Mouse (Mus musculus): ENCODE measurements around the gene Dnmt3a.

Dnmt3a gene

GRCm38 (mm10) chr12:3805852-3806251 is at the start of gene Dnmt3a:
Dnmt3a (plus strand) TSS chr12:3806007.
- DNase-seq, result no peak

GRCm38 (mm10) chr12:3756216-3756615 is 49.6 kb upstream of the Dnmt3a start:
- DNase-seq, result no peak

DNA sequence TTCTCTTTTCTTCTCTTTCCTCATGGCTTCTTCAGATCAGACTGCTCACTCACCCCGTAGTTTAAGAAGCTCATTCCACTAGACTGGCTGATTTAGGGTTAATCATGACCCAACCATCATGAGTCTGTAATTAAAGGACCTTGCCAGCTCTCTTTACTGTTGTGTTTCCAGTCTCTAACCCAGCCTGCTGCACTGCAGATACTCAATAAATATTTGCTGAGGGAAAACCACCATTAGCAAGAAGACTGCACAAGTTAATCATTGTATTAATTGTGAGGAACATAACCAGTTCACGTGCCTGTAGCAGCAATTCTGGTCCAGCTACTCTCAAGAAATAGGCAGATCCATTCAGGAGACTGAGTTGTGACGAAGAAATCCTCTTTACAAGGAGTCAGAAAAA is 47.7 kb upstream of the Dnmt3a start:
- no peak for DNase-seq

DNA sequence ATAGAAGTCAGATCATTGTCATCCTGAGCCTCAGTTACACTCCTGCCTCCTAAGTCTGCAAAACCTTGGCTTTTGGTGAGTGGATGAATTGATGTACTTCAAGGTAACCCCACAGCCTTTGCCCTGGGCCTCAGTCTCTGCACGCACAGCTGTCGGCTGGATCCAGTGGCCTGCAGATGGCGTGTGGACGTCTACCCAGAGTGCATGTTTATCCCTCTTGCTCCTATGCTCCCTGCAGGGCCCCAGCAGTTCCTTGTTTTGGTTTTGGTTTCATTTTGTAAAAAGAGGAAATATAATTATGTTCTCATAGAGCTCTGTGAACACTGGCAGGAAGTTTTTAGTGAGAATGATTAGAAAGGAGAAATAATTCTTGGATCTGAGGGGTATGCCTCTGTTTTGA is 46.4 kb upstream of the Dnmt3a start:
- no peak for DNase-seq

DNA sequence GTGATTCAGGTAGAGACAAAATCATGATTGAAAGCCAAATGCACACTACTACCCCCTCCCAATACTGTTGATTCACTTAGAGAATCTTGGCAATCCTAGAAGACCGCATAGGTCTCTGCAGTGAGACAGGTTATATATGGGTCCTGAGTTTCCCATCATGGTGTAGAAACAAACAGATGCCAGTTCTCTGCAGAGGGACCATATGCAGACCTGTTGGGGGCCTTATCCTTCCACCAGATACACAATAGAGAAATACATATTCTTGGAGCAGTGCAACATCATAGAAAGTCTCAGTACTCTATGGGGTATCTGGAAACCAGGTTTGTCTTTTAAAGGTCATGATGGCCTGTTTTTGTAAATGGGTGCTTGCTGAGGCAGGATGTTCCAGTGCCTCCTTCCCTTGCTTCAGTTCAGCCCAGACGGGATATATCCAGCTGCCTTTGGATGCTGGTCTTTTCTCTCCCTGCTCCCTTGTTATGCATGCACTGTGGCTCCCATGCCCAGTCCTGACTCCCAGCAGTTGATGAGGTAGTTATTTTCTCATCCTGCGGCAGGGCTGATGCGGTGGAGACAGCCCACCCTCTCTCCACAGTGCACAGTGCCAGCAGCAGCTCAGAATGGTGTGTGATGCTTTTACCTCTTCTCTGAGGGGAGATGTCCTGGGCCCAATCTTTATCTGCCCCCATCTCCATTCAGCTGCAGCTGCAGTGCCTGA is 44.8 kb upstream of the Dnmt3a start:
- DNase-seq, result no peak

GRCm38 (mm10) chr12:3761591-3762295 is 44.1 kb upstream of the Dnmt3a start:
- no peak for DNase-seq

- DNase-seq, result no peak
Observed at GRCm38 (mm10) chr12:3764191-3764804, 41.5 kb upstream of the Dnmt3a start.

GRCm38 (mm10) chr12:3767360-3767759 is 38.4 kb upstream of the Dnmt3a start:
- DNase-seq, result no peak

- no peak for DNase-seq
Observed at GRCm38 (mm10) chr12:3768391-3768790, 37.4 kb upstream of the Dnmt3a start.

GRCm38 (mm10) chr12:3770546-3770945 is 35.3 kb upstream of the Dnmt3a start:
- no peak for DNase-seq

DNA sequence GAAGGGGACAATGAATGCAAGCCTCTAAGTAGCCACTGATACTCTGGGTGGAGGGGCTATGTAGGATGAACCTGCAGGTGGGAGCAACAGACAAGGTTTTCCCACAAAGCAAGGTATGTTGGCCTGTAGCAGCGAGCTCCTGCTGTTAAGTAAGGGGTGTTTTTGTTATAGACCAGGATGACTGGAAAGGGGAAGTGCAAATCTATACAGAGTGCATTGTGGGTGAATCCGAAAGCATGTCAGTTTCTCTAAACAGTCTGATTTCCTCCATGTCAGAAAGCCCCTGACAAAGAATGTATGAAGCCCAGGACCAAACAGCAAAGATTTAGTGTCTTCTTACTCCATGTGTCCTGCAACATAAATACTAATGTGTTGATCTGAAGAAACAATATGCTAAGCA is 34.7 kb upstream of the Dnmt3a start:
- DNase-seq, result no peak

DNA sequence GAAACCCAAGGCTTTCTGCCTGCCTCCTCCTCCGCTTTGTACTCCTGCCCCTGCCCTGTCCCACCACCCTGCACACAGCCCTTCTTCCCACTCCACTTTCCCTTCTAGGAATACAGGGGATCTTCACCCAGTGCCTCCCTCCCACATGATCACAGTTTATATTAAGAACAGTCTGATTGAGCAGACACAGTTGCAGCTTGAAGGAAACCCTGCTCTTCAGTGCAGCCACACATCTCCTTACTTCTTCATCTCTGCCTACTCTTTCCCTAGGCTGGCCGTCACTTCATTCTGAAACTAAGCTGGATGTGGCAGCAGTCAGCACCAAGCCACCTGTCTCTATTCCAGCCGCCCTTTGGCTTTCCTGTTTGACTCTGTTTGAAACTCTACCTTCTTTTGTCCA is 32.2 kb upstream of the Dnmt3a start:
- no peak for DNase-seq

GRCm38 (mm10) chr12:3776015-3776414 is 29.8 kb upstream of the Dnmt3a start:
- no peak for DNase-seq

DNA sequence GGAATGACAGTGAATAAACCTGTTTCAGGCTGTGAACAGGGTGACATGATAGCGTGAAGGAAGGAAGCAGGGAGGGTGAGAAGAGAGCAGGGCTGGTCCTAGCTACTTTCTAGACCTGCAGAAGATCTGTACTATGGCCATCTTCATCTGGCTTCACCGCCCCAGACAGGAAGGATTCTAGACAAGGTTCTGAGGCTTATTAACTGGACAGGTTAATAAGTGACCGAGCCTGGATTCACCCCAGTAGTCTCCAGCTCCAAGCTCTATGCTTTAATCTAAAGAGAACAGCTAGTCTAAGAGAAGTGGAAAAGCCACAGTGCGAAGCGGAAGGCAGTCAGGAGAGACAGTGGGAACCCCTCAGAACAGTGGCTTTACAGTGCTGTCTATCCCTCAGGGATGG is 28.1 kb upstream of the Dnmt3a start:
- no peak for DNase-seq

- no peak for DNase-seq
Observed at GRCm38 (mm10) chr12:3778286-3778685, 27.5 kb upstream of the Dnmt3a start.

DNA sequence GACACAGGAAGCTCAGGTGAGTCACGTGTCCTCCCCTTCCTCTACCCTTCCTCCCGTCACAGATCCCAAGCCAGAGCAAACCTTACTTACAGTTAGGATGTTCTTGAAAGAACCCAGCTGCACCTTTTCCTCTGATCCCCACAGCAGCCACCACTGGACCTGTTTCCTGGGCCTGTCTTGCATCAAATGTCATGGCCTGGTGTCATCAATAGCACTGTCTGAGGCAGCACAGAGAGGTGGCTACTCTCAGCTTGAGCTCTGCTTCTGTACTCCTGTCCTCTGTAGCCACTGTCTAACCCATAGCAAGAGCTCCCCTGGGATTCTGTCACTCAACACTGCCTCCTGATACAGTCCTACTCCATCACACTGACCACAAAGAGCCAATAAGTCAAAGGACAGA is 26.2 kb upstream of the Dnmt3a start:
- DNase-seq, result no peak

DNA sequence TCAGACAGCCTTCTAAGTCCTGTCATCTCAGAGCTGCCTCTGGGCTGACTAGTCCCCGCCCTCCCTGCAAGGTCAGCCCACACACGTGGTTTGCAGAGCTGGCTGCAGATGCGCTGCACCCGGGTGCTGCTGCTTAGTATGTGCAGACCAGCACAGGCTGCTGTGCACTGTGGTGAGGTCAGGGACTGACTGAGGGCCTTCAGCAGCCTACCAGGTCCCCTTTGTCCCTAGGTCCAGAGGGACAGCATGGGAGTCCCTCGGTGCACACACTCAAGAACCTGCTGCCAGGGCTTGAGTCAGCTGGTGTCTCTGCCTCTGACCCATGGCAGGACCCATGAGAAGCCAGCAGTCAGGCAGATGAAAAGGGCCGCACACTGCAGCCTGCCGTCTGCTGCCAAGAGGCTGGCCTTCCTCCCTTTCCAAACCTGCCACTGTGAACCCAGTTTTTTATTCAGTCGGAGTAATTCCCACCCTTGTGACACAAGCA is 25.4 kb upstream of the Dnmt3a start:
- DNase-seq, result no peak

- no peak for DNase-seq
Observed at GRCm38 (mm10) chr12:3780931-3781471, 24.8 kb upstream of the Dnmt3a start.

- DNase-seq, result peak; percentile 86
Observed at GRCm38 (mm10) chr12:3781482-3781881, 24.3 kb upstream of the Dnmt3a start.

GRCm38 (mm10) chr12:3783196-3783825 is 22.5 kb upstream of the Dnmt3a start:
- DNase-seq, result no peak

- DNase-seq, result no peak
Observed at GRCm38 (mm10) chr12:3784258-3784657, 21.5 kb upstream of the Dnmt3a start.

GRCm38 (mm10) chr12:3784729-3785128 is 21.1 kb upstream of the Dnmt3a start:
- no peak for DNase-seq

GRCm38 (mm10) chr12:3787041-3787440 is 18.8 kb upstream of the Dnmt3a start:
- DNase-seq, result no peak
